Mouse (Mus musculus): ENCODE measurements around the gene Gpr137.

DNA sequence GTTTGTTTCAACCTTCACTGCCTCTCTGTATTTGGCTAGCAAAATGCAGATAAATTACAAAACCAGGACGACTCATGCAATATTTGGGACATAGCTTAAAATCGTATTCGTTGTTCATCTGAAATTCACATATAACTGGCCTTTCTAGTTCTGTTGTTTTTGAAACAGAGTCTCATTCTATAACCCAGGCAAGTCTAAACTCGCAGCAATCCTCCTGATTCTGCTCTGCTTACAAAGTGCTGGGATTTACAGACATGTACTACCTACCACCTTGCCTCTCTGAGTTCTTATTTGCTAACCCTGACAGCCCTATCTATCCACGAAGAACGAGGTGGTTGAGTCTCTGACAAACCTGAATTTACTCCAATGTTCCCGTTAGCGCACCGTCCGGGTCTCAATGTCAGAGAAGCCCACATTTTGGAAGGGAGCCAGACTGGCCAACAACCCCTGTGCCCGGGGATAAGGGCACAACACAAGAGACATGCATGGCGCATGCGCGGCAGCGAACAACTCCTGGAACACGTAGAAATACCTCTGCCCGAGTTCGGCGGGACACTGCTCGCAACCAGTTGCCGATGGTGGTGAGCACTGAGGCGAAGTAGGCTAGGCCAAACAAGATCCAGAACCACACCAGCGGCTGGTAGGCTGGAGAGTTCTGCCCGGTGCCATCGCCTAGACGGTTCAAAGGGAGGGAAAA, 15.6 kb downstream of the Gpr137 start:
- no peak for TF ChIP-seq CTCF (IDR thresholded peaks at IDR 0.05; ENCODE audit: insufficient read depth, low read depth, low read length)
- no peak for TF ChIP-seq POLR2A (IDR thresholded peaks at IDR 0.05; ENCODE audit: insufficient read depth, low read depth, low read length)

Data from olfactory bulb, adult 2 months (tissue).